In the genomic region with DNA sequence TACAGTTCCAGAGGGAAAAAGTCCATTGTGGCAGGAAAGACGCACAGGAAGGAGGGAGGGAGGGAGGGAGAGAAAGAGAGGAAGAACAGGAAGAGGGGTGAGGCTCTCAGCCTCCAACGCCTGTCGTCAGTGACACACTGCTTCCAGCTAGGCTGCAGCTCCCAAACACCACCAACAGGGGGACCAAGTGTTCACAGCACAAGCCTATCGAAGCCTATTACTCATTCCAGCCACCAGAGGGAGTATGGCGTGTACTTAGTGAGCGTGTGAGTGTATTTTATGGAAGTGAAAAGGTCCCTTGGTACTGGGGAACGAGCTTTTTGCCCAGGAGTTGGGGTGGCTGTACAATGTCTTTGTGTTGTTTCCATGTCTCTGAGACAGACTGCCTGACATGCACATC, we compare ENCODE assay signal across 9 mouse cellular contexts. TPM values are rescaled to one million over a fixed set of nuclear protein-coding genes. Genes with fewer than 3 reads are reported as not detected.
DNase-seq lines count a peak whose midpoint lies in the region; ATAC-seq lines count a peak whose summit lies in the region.
"Had no signal": no experiment of that assay in that cellular context is flagged by ENCODE, and none has a peak within 500 bp of the region (broad histone marks: within the 10 kb centered on the region; RNA-seq: fewer than 3 reads in every experiment).

No protein-coding gene starts in this region.

- no peaks in the 10 kb centered on the region for H3K9me3 ChIP-seq in midbrain, embryonic 11.5 days (ENCODE audit: control insufficient read depth, low read length)
- no peaks in the 10 kb centered on the region for H3K9me3 ChIP-seq in midbrain, embryonic 16.5 days (replicated peaks; ENCODE audit: control insufficient read depth, low read length, poor library complexity, severe bottlenecking)
- no peaks in the 10 kb centered on the region for H3K9me3 ChIP-seq in intestine, embryonic 15.5 days
- no peaks in the 10 kb centered on the region for H3K9me3 ChIP-seq in limb, embryonic 10.5 days (replicated peaks)

- no peak overlapping the region for H3K4me3 ChIP-seq in midbrain, embryonic 11.5 days (ENCODE audit: low read depth, low read length)
- no peak overlapping the region for H3K4me3 ChIP-seq in midbrain, embryonic 16.5 days (ENCODE audit: low read depth, low read length)
- H3K4me3 ChIP-seq in intestine, embryonic 15.5 days (replicated peaks): no peak overlapping the region
- H3K4me3 ChIP-seq in limb, embryonic 10.5 days: no peak overlapping the region

- H3K27me3 ChIP-seq in midbrain, embryonic 11.5 days (ENCODE audit: control insufficient read depth, insufficient read depth, low read length): no peaks in the 10 kb centered on the region
- no peaks in the 10 kb centered on the region for H3K27me3 ChIP-seq in midbrain, embryonic 16.5 days (ENCODE audit: control insufficient read depth, insufficient read depth, low read depth, low read length)
- no peaks in the 10 kb centered on the region for H3K27me3 ChIP-seq in intestine, embryonic 15.5 days (replicated peaks)
- 0 out of 2 replicates have a peak, but pooled peaks cover 10% of the 10 kb centered on the region for H3K27me3 ChIP-seq in limb, embryonic 10.5 days (ENCODE audit: low read depth, poor library complexity, severe bottlenecking)

- no peaks in the 10 kb centered on the region for H3K36me3 ChIP-seq in midbrain, embryonic 11.5 days (ENCODE audit: control insufficient read depth, insufficient read depth, low read length)
- H3K36me3 ChIP-seq in midbrain, embryonic 16.5 days (ENCODE audit: control insufficient read depth, insufficient read depth, low read length): no peaks in the 10 kb centered on the region
- no peaks in the 10 kb centered on the region for H3K36me3 ChIP-seq in intestine, embryonic 15.5 days
- H3K36me3 ChIP-seq in limb, embryonic 10.5 days: no peaks in the 10 kb centered on the region

- ATAC-seq in midbrain, embryonic 11.5 days (ENCODE audit: low FRiP score): no peak
- no peak for ATAC-seq in midbrain, embryonic 16.5 days
- peak; percentile 49; the same call in 1 of the 2 replicates for ATAC-seq in intestine, embryonic 15.5 days

- DNase-seq in midbrain, embryonic 11.5 days (ENCODE audit: low spot score, missing footprints): peak; percentile 95
- DNase-seq in T-cell, adult 2 months (ENCODE audit: low spot score): peak; percentile 42
- peak; percentile 65 to 76 for DNase-seq in cerebellum, postnatal 25 days
- DNase-seq in limb, embryonic 10.5 days (ENCODE audit: low spot score): peak; percentile 78
- peak; percentile 75 for DNase-seq in retina, adult 2 months (ENCODE audit: low read depth, low spot score)
- DNase-seq in thymus, postnatal 4 days: peak; percentile 78

- no peaks in the 10 kb centered on the region for H3K4me1 ChIP-seq in midbrain, embryonic 11.5 days (ENCODE audit: control insufficient read depth, insufficient read depth, low read length)
- peaks cover 5% of the 10 kb centered on the region for H3K4me1 ChIP-seq in midbrain, embryonic 16.5 days (ENCODE audit: control insufficient read depth, insufficient read depth, low read length)
- H3K4me1 ChIP-seq in intestine, embryonic 15.5 days (replicated peaks): no peaks in the 10 kb centered on the region
- peaks cover 13% of the 10 kb centered on the region for H3K4me1 ChIP-seq in limb, embryonic 10.5 days

- H3K4me2 ChIP-seq in midbrain, embryonic 11.5 days: no peak overlapping the region
- no peak overlapping the region for H3K4me2 ChIP-seq in midbrain, embryonic 16.5 days (ENCODE audit: low read length)
- no peak overlapping the region for H3K4me2 ChIP-seq in intestine, embryonic 15.5 days (replicated peaks)

- H3K27ac ChIP-seq in midbrain, embryonic 11.5 days (ENCODE audit: low read depth, low read length): no peak overlapping the region
- no peak overlapping the region for H3K27ac ChIP-seq in midbrain, embryonic 16.5 days (ENCODE audit: low read length)
- no peak overlapping the region for H3K27ac ChIP-seq in intestine, embryonic 15.5 days
- H3K27ac ChIP-seq in limb, embryonic 10.5 days: no peak overlapping the region

- H3K9ac ChIP-seq in midbrain, embryonic 11.5 days (ENCODE audit: low read length): no peak overlapping the region
- no peak overlapping the region for H3K9ac ChIP-seq in midbrain, embryonic 16.5 days (ENCODE audit: low read depth, low read length)
- no peak overlapping the region for H3K9ac ChIP-seq in intestine, embryonic 15.5 days

- WGBS in midbrain, embryonic 11.5 days: 39% methylated on average over 7 of the region's 7 CpGs
- 28% methylated on average over 7 of the region's 7 CpGs for WGBS in midbrain, embryonic 16.5 days
- WGBS in intestine, embryonic 15.5 days: 31% methylated on average over 7 of the region's 7 CpGs
- 36% methylated on average over 7 of the region's 7 CpGs for WGBS in limb, embryonic 10.5 days

RNA-seq across cellular contexts. Expression of a gene that starts 6.8 kb away (rescaled TPM):
- polyA plus RNA-seq in midbrain, embryonic 11.5 days (2014; fragmentation: Nextera tagmentation; extraction: Ambion mirVana): 0.22 TPM in 1 of 2 replicates, not detected in the other
- 0.79 and 1.1 TPM in 2 replicates for polyA plus RNA-seq in midbrain, embryonic 16.5 days (2015; fragmentation: Nextera tagmentation; extraction: Ambion mirVana)
- polyA plus RNA-seq in intestine, embryonic 15.5 days (2015; fragmentation: Nextera tagmentation; extraction: Ambion mirVana): 0.15 and 0.29 TPM in 2 replicates
- 0.15 and 0.30 TPM in 2 replicates for polyA plus RNA-seq in limb, embryonic 10.5 days (2016; fragmentation: Nextera tagmentation; extraction: Ambion mirVana)

RNA-seq across cellular contexts. Expression of a gene that starts 17.3 kb away (rescaled TPM):
- polyA plus RNA-seq in midbrain, embryonic 11.5 days (2014; fragmentation: Nextera tagmentation; extraction: Ambion mirVana): not detected in 2 replicates
- polyA plus RNA-seq in midbrain, embryonic 16.5 days (2015; fragmentation: Nextera tagmentation; extraction: Ambion mirVana): not detected in 2 replicates
- polyA plus RNA-seq in intestine, embryonic 15.5 days (2015; fragmentation: Nextera tagmentation; extraction: Ambion mirVana): not detected in 2 replicates
- polyA plus RNA-seq in limb, embryonic 10.5 days (2016; fragmentation: Nextera tagmentation; extraction: Ambion mirVana): not detected in 2 replicates
- polyA plus RNA-seq: heart, embryonic 14.5 days had no signal

RNA-seq across cellular contexts. Expression of a gene that starts 21.3 kb away (rescaled TPM):
- polyA plus RNA-seq in midbrain, embryonic 11.5 days (2014; fragmentation: Nextera tagmentation; extraction: Ambion mirVana): not detected in 2 replicates
- not detected in 2 replicates for polyA plus RNA-seq in midbrain, embryonic 16.5 days (2015; fragmentation: Nextera tagmentation; extraction: Ambion mirVana)
- polyA plus RNA-seq in intestine, embryonic 15.5 days (2015; fragmentation: Nextera tagmentation; extraction: Ambion mirVana): not detected in 2 replicates
- polyA plus RNA-seq in limb, embryonic 10.5 days (2016; fragmentation: Nextera tagmentation; extraction: Ambion mirVana): 0.20 TPM in 1 of 2 replicates, not detected in the other
- polyA plus RNA-seq: heart, embryonic 14.5 days had no signal

RNA-seq across cellular contexts. Expression of a gene that starts 57.3 kb away (rescaled TPM):
- 2.7 and 3.0 TPM in 2 replicates for polyA plus RNA-seq in midbrain, embryonic 11.5 days (2014; fragmentation: Nextera tagmentation; extraction: Ambion mirVana)
- 2.3 and 2.4 TPM in 2 replicates for polyA plus RNA-seq in midbrain, embryonic 16.5 days (2015; fragmentation: Nextera tagmentation; extraction: Ambion mirVana)
- polyA plus RNA-seq in intestine, embryonic 15.5 days (2015; fragmentation: Nextera tagmentation; extraction: Ambion mirVana): 4.5 and 6.2 TPM in 2 replicates
- 3.8 and 4.5 TPM in 2 replicates for polyA plus RNA-seq in limb, embryonic 10.5 days (2016; fragmentation: Nextera tagmentation; extraction: Ambion mirVana)

Comparison
In these comparisons a context has a peak if more than half of its experiments do, and no peak if none do; other contexts are left out.
1. DNase-seq: peak in every context shown above with its lines; median percentile 95 in midbrain, embryonic 11.5 days; 78 in limb, embryonic 10.5 days; 78 in thymus, postnatal 4 days; 75 in retina, adult 2 months; 70 in cerebellum, postnatal 25 days; 42 in T-cell, adult 2 months.